Mouse (Mus musculus) cerebellum, adult 2 months (tissue): Measurements from ENCODE around the gene Grap. TPM values are rescaled to one million over a fixed set of nuclear protein-coding genes. Genes with fewer than 3 reads are reported as not detected.

Experiments
- DNase-seq, 2 experiments: peaks; one replicate each; pipeline ENCODE4 v3.0.0; 2021
- H3K27ac ChIP-seq: fragments of 200-500 bp; 2 replicates; pipeline ENCODE4 v1.5.1; 2012; ENCODE audit warnings: low read length, control low read depth, inconsistent platforms; ENCODE audit not compliant: insufficient read depth
- H3K27me3 ChIP-seq: fragments of 200-500 bp; 2 replicates; pipeline ENCODE4 v1.6.1; 2012; ENCODE audit warnings: inconsistent platforms, mild to moderate bottlenecking, low read length, moderate library complexity; ENCODE audit not compliant: control insufficient read depth, insufficient read depth
- H3K4me1 ChIP-seq: fragments of 200-500 bp; 2 replicates; pipeline ENCODE4 v1.6.1; 2011; ENCODE audit warnings: low read length; ENCODE audit not compliant: control insufficient read depth, insufficient read depth
- H3K4me3 ChIP-seq: fragments of 200-500 bp; replicated peaks from 2 replicates; pipeline ENCODE3; 2011; ENCODE audit warnings: mild to moderate bottlenecking, low read depth, low read length, control low read depth; ENCODE audit not compliant: insufficient read depth
- CTCF ChIP-seq: fragments of 200-500 bp; IDR thresholded peaks from 2 replicates; pipeline ENCODE4 v1.5.1; 2011; ENCODE audit warnings: low read depth, mild to moderate bottlenecking, control low read depth, low read length, moderate library complexity, borderline replicate concordance; ENCODE audit not compliant: insufficient read depth
- POLR2A ChIP-seq: fragments of 200-500 bp; IDR thresholded peaks from 2 replicates; pipeline ENCODE4 v1.6.1; 2011; ENCODE audit warnings: low read length, control low read depth, borderline replicate concordance; ENCODE audit not compliant: insufficient read depth
- WGBS: fragments of 180-500 bp; shearing (Covaris S2); methylation state at CpG from one replicate; pipeline ENCODE4 v1.1.7; 2018; 5-methylcytosine and 5-hydroxymethylcytosine counted together
- polyA plus RNA-seq: library from polyadenylated mRNA; depleted of rRNA; stranded (reverse); fragments of >200 nt; gene quantifications from 2 replicates; pipeline ENCODE4 v1.2.3, GENCODE M21; 2012

Gene Grap
- polyA plus RNA-seq, 1 experiment: 5.4 TPM

GRCm38 (mm10) chr11:61648749-61649115 is 4.3 kb upstream of the Grap start:
- Histone ChIP-seq H3K27ac (no peak overlapping the region), H3K4me1 (peaks cover 9% of the 10 kb centered on the region), H3K4me3 (no peak overlapping the region), H3K27me3 (no peaks in the 10 kb centered on the region)
- no peak for DNase-seq
- 47% methylated on average over 7 of the region's 7 CpGs for WGBS
- no peak for TF ChIP-seq POLR2A
- TF ChIP-seq CTCF: no peak

GRCm38 (mm10) chr11:61649163-61649580 is 3.9 kb upstream of the Grap start:
- Histone ChIP-seq H3K4me3 (no peak overlapping the region), H3K4me1 (peaks cover 9% of the 10 kb centered on the region), H3K27ac (no peak overlapping the region), H3K27me3 (no peaks in the 10 kb centered on the region)
- no peak for DNase-seq
- WGBS: 97% methylated on average over 5 of the region's 5 CpGs
- TF ChIP-seq POLR2A (no peak), CTCF (no peak)

GRCm38 (mm10) chr11:61649626-61650025 is 3.4 kb upstream of the Grap start:
- no peak for TF ChIP-seq CTCF
- no peak for TF ChIP-seq POLR2A
- Histone ChIP-seq H3K4me1 (peaks cover 9% of the 10 kb centered on the region), H3K27me3 (no peaks in the 10 kb centered on the region), H3K4me3 (no peak overlapping the region), H3K27ac (no peak overlapping the region)
- 80% methylated on average over 4 of the region's 4 CpGs for WGBS
- DNase-seq: no peak

- 90% methylated on average over 9 of the region's 9 CpGs for WGBS
- no peak overlapping the region for H3K4me3 ChIP-seq
- TF ChIP-seq POLR2A (no peak), CTCF (no peak)
- peaks cover 9% of the 10 kb centered on the region for H3K4me1 ChIP-seq
- no peak overlapping the region for H3K27ac ChIP-seq
- DNase-seq: no peak
- H3K27me3 ChIP-seq: no peaks in the 10 kb centered on the region
These were observed 2.4 kb upstream of the Grap start for GRCm38 (mm10) chr11:61650470-61651265.

GRCm38 (mm10) chr11:61652216-61652615 is 849 bp upstream of the Grap start:
- no peak for TF ChIP-seq CTCF
- no peak for TF ChIP-seq POLR2A

GRCm38 (mm10) chr11:61653568-61653967 is 503 bp downstream of the Grap start:
- no peak for DNase-seq
- H3K27ac ChIP-seq: no peak overlapping the region
- no peak overlapping the region for H3K4me3 ChIP-seq
- no peak for TF ChIP-seq POLR2A
- no peak for TF ChIP-seq CTCF
- H3K4me1 ChIP-seq: peaks cover 11% of the 10 kb centered on the region
- WGBS: 75% methylated on average over 2 of the region's 2 CpGs
- no peaks in the 10 kb centered on the region for H3K27me3 ChIP-seq

More at GRCm38 (mm10) chr11:61652216-61652615, 849 bp upstream of the Grap start:
- H3K4me1 ChIP-seq: peaks cover 9% of the 10 kb centered on the region
- DNase-seq: no peak
- no peaks in the 10 kb centered on the region for H3K27me3 ChIP-seq
- H3K27ac ChIP-seq: no peak overlapping the region
- WGBS: 93% methylated on average over 5 of the region's 5 CpGs
- no peak overlapping the region for H3K4me3 ChIP-seq

- peaks cover 21% of the 10 kb centered on the region for H3K4me1 ChIP-seq
- DNase-seq: no peak
- no peaks in the 10 kb centered on the region for H3K27me3 ChIP-seq
- no peak for TF ChIP-seq POLR2A
- no peak for TF ChIP-seq CTCF
- 92% methylated on average over 4 of the region's 4 CpGs for WGBS
- no peak overlapping the region for H3K27ac ChIP-seq
- no peak overlapping the region for H3K4me3 ChIP-seq
These were observed 1.8 kb downstream of the Grap start for GRCm38 (mm10) chr11:61654786-61655311.

GRCm38 (mm10) chr11:61655649-61656048 is 2.6 kb downstream of the Grap start:
- no peak for TF ChIP-seq POLR2A
- no peak for TF ChIP-seq CTCF
- DNase-seq: no peak
- Histone ChIP-seq H3K27ac (no peak overlapping the region), H3K4me3 (no peak overlapping the region), H3K4me1 (peaks cover 28% of the 10 kb centered on the region), H3K27me3 (no peaks in the 10 kb centered on the region)
- 85% methylated on average over 4 of the region's 4 CpGs for WGBS
